Mouse (Mus musculus) heart, adult 2 months (tissue): ENCODE results near the gene Cd300ld. TPM values are rescaled to one million over a fixed set of nuclear protein-coding genes. Genes with fewer than 3 reads are reported as not detected.

Experiments
- DNase-seq, 2 experiments: peaks; one replicate each; pipeline ENCODE4 v3.0.0; 2021
- H3K27ac ChIP-seq: fragments of 200-600 bp; 2 replicates; pipeline ENCODE4 v1.8.1; 2022
- H3K27me3 ChIP-seq: fragments of 200-500 bp; 2 replicates; pipeline ENCODE4 v1.6.1; 2012; ENCODE audit warnings: mild to moderate bottlenecking, low read length, inconsistent platforms, mixed read lengths; ENCODE audit not compliant: control insufficient read depth, insufficient read depth
- H3K36me3 ChIP-seq: fragments of 200-500 bp; 2 replicates; pipeline ENCODE4 v1.6.1; 2012; ENCODE audit warnings: low read length, inconsistent platforms; ENCODE audit not compliant: control insufficient read depth, insufficient read depth
- H3K4me1 ChIP-seq: fragments of 200-500 bp; 2 replicates; pipeline ENCODE4 v1.6.1; 2011; ENCODE audit warnings: low read length; ENCODE audit not compliant: control insufficient read depth, insufficient read depth
- H3K4me3 ChIP-seq: fragments of 200-600 bp; 2 replicates; pipeline ENCODE4 v1.8.1; 2022
- H3K79me2 ChIP-seq: fragments of 200-500 bp; replicated peaks from 2 replicates; pipeline ENCODE4 v1.6.1; 2012; ENCODE audit warnings: mild to moderate bottlenecking, inconsistent platforms, low read length, moderate library complexity, mixed read lengths; ENCODE audit not compliant: control insufficient read depth, insufficient read depth
- H3K9ac ChIP-seq: fragments of 200-500 bp; 2 replicates; pipeline ENCODE4 v1.6.1; 2012; ENCODE audit warnings: low read depth, mild to moderate bottlenecking, control low read depth, inconsistent platforms, low read length, mixed read lengths
- CTCF ChIP-seq: fragments of 200-600 bp; IDR thresholded peaks from 2 replicates; pipeline ENCODE4 v1.8.1; 2022; ENCODE audit warnings: antibody characterized with exemption, mild to moderate bottlenecking, moderate library complexity
- EP300 ChIP-seq: fragments of 200-500 bp; IDR thresholded peaks from 2 replicates; pipeline ENCODE4 v1.6.1; 2011; ENCODE audit warnings: low read depth, low read length, control low read depth; ENCODE audit not compliant: insufficient read depth
- POLR2A ChIP-seq: fragments of 200-500 bp; IDR thresholded peaks from 2 replicates; pipeline ENCODE4 v1.6.1; 2011; ENCODE audit warnings: mild to moderate bottlenecking, low read depth, low read length, control low read depth; ENCODE audit not compliant: insufficient read depth
- WGBS: fragments of 180-500 bp; shearing (Covaris S2); methylation state at CpG from one replicate; pipeline ENCODE4 v1.1.7; 2018; 5-methylcytosine and 5-hydroxymethylcytosine counted together
- intact Hi-C: fragments of 180-260 bp; cut with DNase I; formaldehyde crosslinking; loops from one replicate; pipeline ENCODE4 v1.15.1; 2025
- polyA plus RNA-seq: library from polyadenylated mRNA; depleted of rRNA; stranded (reverse); fragments of >200 nt; gene quantifications from 2 replicates; pipeline ENCODE4 v1.2.3, GENCODE M21; 2012; rRNA removed
- total RNA-seq, 2 experiments: library from RNA; stranded (reverse); gene quantifications; 2 replicates each; pipeline ENCODE4 v1.2.3; 2021

Cd300ld gene
- total and polyA plus RNA-seq, 3 experiments, result 1.7 to 3.0 (median 1.8) TPM

- Histone ChIP-seq H3K27me3 (no peaks in the 10 kb centered on the region), H3K27ac (no peak overlapping the region), H3K4me3 (no peak overlapping the region), H3K4me1 (peaks cover 2% of the 10 kb centered on the region), H3K36me3 (no peaks in the 10 kb centered on the region), H3K79me2 (no peaks in the 10 kb centered on the region), H3K9ac (no peak overlapping the region)
- WGBS, result 71% methylated on average over 4 of the region's 4 CpGs
- intact Hi-C loops, result no loop called here
- TF ChIP-seq EP300 (no peak), CTCF (no peak), POLR2A (no peak)
- DNase-seq, result no peak
These were observed 56.1 kb downstream of the Cd300ld start for GRCm38 (mm10) chr11:114933591-114933990.

Other genes starting within 250 kb of the Cd300ld start
- gene Kif19a, start 224.5 kb downstream of the Cd300ld start, total RNA-seq, result under 1 TPM; 0.18 to 0.21 TPM
- gene Kif19a, start 224.5 kb downstream of the Cd300ld start, polyA plus RNA-seq, result 0.32 and 1.2 TPM in 2 replicates
- gene Btbd17, start 194.0 kb downstream of the Cd300ld start, total RNA-seq, result not detected
- gene Btbd17, start 194.0 kb downstream of the Cd300ld start, polyA plus RNA-seq, result 0.06 TPM in 1 of 2 replicates, not detected in the other
- not detected for gene Gpr142, start 191.0 kb downstream of the Cd300ld start, total RNA-seq
- not detected in 2 replicates for gene Gpr142, start 191.0 kb downstream of the Cd300ld start, polyA plus RNA-seq
- 1 to 10 TPM; 6.3 to 7.9 TPM for gene Gprc5c, start 138.8 kb downstream of the Cd300ld start, total RNA-seq
- gene Gprc5c, start 138.8 kb downstream of the Cd300ld start, polyA plus RNA-seq, result 11.6 and 11.9 TPM in 2 replicates
- under 1 TPM; 0.77 to 0.89 TPM for gene Cd300a, start 99.9 kb downstream of the Cd300ld start, total RNA-seq
- 1.1 TPM in 2 replicates for gene Cd300a, start 99.9 kb downstream of the Cd300ld start, polyA plus RNA-seq
- gene Cd300lb, start 55.5 kb downstream of the Cd300ld start, total RNA-seq, result under 1 TPM; 0.70 to 0.75 TPM
- 0.61 and 0.70 TPM in 2 replicates for gene Cd300lb, start 55.5 kb downstream of the Cd300ld start, polyA plus RNA-seq
- not detected for gene Cd300c, start 20.8 kb downstream of the Cd300ld start, total RNA-seq
- not detected in 2 replicates for gene Cd300c, start 20.8 kb downstream of the Cd300ld start, polyA plus RNA-seq
- gene Cd300c2, start 12.0 kb upstream of the Cd300ld start, total RNA-seq, result 1 to 10 TPM; 1.5 to 2.1 TPM
- gene Cd300c2, start 12.0 kb upstream of the Cd300ld start, polyA plus RNA-seq, result 2.0 and 2.2 TPM in 2 replicates
- gene Cd300ld2, start 26.3 kb upstream of the Cd300ld start, total RNA-seq, result not detected
- 0.37 TPM in 1 of 2 replicates, not detected in the other for gene Cd300ld2, start 26.3 kb upstream of the Cd300ld start, polyA plus RNA-seq
- gene Cd300ld4, start 37.1 kb upstream of the Cd300ld start, total RNA-seq, result 1 to 10 TPM in 1 of 2 experiments, under 1 TPM in 1; 0.52 to 1.1 TPM
- gene Cd300ld4, start 37.1 kb upstream of the Cd300ld start, polyA plus RNA-seq, result 0.47 and 3.9 TPM in 2 replicates
- gene Cd300ld5, start 47.8 kb upstream of the Cd300ld start, total RNA-seq, result 1 to 10 TPM; 2.7 to 9.1 TPM
- 3.0 TPM in 1 of 2 replicates, not detected in the other for gene Cd300ld5, start 47.8 kb upstream of the Cd300ld start, polyA plus RNA-seq
- 1 to 10 TPM; 5.8 to 8.6 TPM for gene Cd300ld3, start 58.5 kb upstream of the Cd300ld start, total RNA-seq
- 11.4 and 22.1 TPM in 2 replicates for gene Cd300ld3, start 58.5 kb upstream of the Cd300ld start, polyA plus RNA-seq
- under 1 TPM; 0.45 to 0.50 TPM for gene Cd300e, start 72.3 kb upstream of the Cd300ld start, total RNA-seq
- 0.18 and 0.47 TPM in 2 replicates for gene Cd300e, start 72.3 kb upstream of the Cd300ld start, polyA plus RNA-seq
- under 1 TPM; 0.31 to 0.32 TPM for gene Rab37, start 101.5 kb upstream of the Cd300ld start, total RNA-seq
- 1.1 and 1.3 TPM in 2 replicates for gene Rab37, start 101.5 kb upstream of the Cd300ld start, polyA plus RNA-seq
- gene Cd300lf, start 144.1 kb upstream of the Cd300ld start, total RNA-seq, result under 1 TPM; 0.11 to 0.60 TPM
- gene Cd300lf, start 144.1 kb upstream of the Cd300ld start, polyA plus RNA-seq, result 0.38 and 1.00 TPM in 2 replicates
- 10 to 100 TPM in 1 of 2 experiments, 1 to 10 TPM in 1; 8.1 to 10.1 TPM for gene Slc9a3r1, start 173.4 kb upstream of the Cd300ld start, total RNA-seq
- gene Slc9a3r1, start 173.4 kb upstream of the Cd300ld start, polyA plus RNA-seq, result 8.9 and 9.7 TPM in 2 replicates
- gene Tmem104, start 197.6 kb upstream of the Cd300ld start, total RNA-seq, result 10 to 100 TPM in 1 of 2 experiments, 1 to 10 TPM in 1; 8.8 to 11.6 TPM
- gene Tmem104, start 197.6 kb upstream of the Cd300ld start, polyA plus RNA-seq, result 8.6 and 9.9 TPM in 2 replicates
- 10 to 100 TPM; 18.5 to 23.6 TPM for gene Nat9, start 197.9 kb upstream of the Cd300ld start, total RNA-seq
- gene Nat9, start 197.9 kb upstream of the Cd300ld start, polyA plus RNA-seq, result 20.2 and 31.5 TPM in 2 replicates